Mouse (Mus musculus): Measurements from ENCODE around the gene Cdk5r1.

- TF ChIP-seq CTCF (conservative IDR thresholded peaks at IDR 0.05 in 1 of 2, IDR thresholded peaks at IDR 0.05 in 1 of 2; ENCODE audit: low read depth in 2 of 2, low read length in 2 of 2) (no peak), E2F4 (IDR thresholded peaks at IDR 0.05; ENCODE audit: insufficient replicate concordance, low read depth, low read length) (no peak), HCFC1 (IDR thresholded peaks at IDR 0.05; ENCODE audit: low read depth, low read length) (no peak), ETS1 (conservative IDR thresholded peaks at IDR 0.05; ENCODE audit: low read depth, low read length) (no peak), POLR2A (IDR thresholded peaks at IDR 0.05; ENCODE audit: low read depth, low read length) (no peak), MEF2A (IDR thresholded peaks at IDR 0.05; ENCODE audit: borderline replicate concordance, low read depth, low read length) (no peak), MAFK (IDR thresholded peaks at IDR 0.05; ENCODE audit: insufficient replicate concordance, low read length) (no peak), UBTF (IDR thresholded peaks at IDR 0.05; ENCODE audit: low read depth, low read length) (no peak), MYC (IDR thresholded peaks at IDR 0.05; ENCODE audit: low read depth, low read length) (no peak), MAX (IDR thresholded peaks at IDR 0.05; ENCODE audit: low read length) (no peak), ELF1 (IDR thresholded peaks at IDR 0.05; ENCODE audit: low read depth, low read length) (no peak), EP300 (IDR thresholded peaks at IDR 0.05; ENCODE audit: low read length) (no peak), USF2 (conservative IDR thresholded peaks at IDR 0.05; ENCODE audit: low read depth, low read length) (no peak)
Measured at GRCm38 (mm10) chr11:80483536-80484067, 6.8 kb downstream of the Cdk5r1 start.
